Mouse (Mus musculus) brain, embryonic 14.5 days (tissue): ENCODE data around the gene Pus1.

ENCODE experiments used
- CTCF ChIP-seq: fragments of 200-500 bp; IDR thresholded peaks from 2 replicates; pipeline ENCODE4 v1.5.1; 2012; ENCODE audit warnings: inconsistent platforms, mild to moderate bottlenecking, moderate library complexity, borderline replicate concordance; ENCODE audit not compliant: insufficient read depth, insufficient read length; ENCODE audit errors: extremely low read depth
- POLR2A ChIP-seq: fragments of 200-500 bp; IDR thresholded peaks from 2 replicates; pipeline ENCODE4 v1.6.1; 2012; ENCODE audit warnings: mild to moderate bottlenecking, inconsistent platforms, borderline replicate concordance; ENCODE audit not compliant: poor library complexity, insufficient read depth, insufficient read length, severe bottlenecking; ENCODE audit errors: extremely low read depth

GRCm38 (mm10) chr5:110783150-110783549 lies 2.7 kb upstream of the Pus1 start:
- TF ChIP-seq POLR2A, result no peak
- TF ChIP-seq CTCF, result no peak
